Mouse (Mus musculus): ENCODE data around the gene Hip1. TPM values are rescaled to one million over a fixed set of nuclear protein-coding genes. Genes with fewer than 3 reads are reported as not detected.
A peak's percentile ranks its signal among the peaks of the same experiment; 100 is the strongest.

The Hip1 gene
- polyA plus RNA-seq (2015; fragmentation: Nextera tagmentation; extraction: Ambion mirVana) = 4.9 and 7.3 TPM in 2 replicates

DNA sequence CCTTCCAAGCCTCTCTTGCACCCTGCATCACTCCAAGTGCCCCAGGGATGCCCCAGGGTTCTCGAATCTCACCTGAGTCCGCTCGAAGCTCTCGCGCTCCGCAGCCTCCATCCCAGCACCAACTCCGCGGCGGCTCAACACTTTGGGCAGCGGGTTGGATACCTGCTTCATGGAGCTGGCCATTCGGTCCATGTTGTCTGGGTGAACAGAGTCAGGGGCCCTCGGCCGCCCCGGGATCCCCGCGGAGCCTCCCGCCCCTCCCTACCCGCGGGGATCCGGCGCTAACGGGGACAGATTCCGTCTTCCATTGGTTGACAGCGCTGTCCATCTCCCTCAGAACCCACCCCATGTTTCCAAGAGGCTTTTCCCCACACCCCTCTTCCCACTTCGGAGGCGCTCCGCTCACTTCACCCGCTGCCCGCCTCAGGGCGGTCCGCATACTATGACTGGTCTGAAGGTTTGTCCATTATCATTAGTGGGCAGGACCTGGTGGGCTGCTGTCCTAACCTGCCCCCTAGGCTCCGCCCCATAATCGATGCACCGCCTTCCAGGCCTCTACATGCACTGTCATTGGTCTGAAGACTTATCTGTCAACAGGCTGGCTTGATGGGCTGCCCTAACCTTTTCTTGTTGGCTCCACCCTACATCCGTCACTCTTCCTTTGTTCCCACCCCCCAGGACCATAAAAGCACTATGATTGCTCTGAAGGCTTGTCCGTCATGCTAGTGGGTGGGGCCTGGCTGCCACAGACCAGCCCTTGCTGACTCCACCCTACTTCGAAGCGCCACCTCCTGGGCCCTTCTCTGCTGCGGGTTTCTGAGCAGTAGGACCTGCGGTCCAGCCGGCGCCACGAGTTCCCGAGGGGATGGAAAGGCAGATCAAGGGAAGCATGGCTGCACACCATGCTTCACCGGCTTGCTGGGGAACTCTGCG, at the start of gene Hip1:
Hip1 (minus strand) TSS at position 256 of the 933 bp plus-strand sequence.
- H3K4me3 ChIP-seq (ENCODE audit: low read depth, low read length) = peak within 1 kb of the TSS; percentile 68
- no peaks in the 10 kb centered on the region for H3K27me3 ChIP-seq (ENCODE audit: control insufficient read depth, insufficient read depth, low read length)
- H3K4me2 ChIP-seq (replicated peaks; ENCODE audit: low read depth) = peak within 1 kb of the TSS; percentile 82
- H3K9me3 ChIP-seq (ENCODE audit: control insufficient read depth, low read length) = no peaks in the 10 kb centered on the region
- peak; percentile 94 for DNase-seq (ENCODE audit: low spot score)
- peak within 1 kb of the TSS; percentile 65 for H3K9ac ChIP-seq (ENCODE audit: low read length)
- under 1% methylated on average over 45 of the region's 46 CpGs for WGBS
- no peaks in the 10 kb centered on the region for H3K36me3 ChIP-seq (ENCODE audit: control insufficient read depth, insufficient read depth, low read length)
- H3K4me1 ChIP-seq (replicated peaks; ENCODE audit: control insufficient read depth, insufficient read depth) = no peaks in the 10 kb centered on the region; the same call in 1 of the 2 replicates
- peak within 1 kb of the TSS; percentile 56 for H3K27ac ChIP-seq (replicated peaks)
- ATAC-seq (ENCODE audit: low FRiP score, low TSS enrichment) = peak; percentile 98
- no peak for TF ChIP-seq EP300 (optimal IDR thresholded peaks at IDR 0.05)
- TF ChIP-seq CTCF (IDR thresholded peaks at IDR 0.05; ENCODE audit: low read depth) = peak; percentile 82

DNA sequence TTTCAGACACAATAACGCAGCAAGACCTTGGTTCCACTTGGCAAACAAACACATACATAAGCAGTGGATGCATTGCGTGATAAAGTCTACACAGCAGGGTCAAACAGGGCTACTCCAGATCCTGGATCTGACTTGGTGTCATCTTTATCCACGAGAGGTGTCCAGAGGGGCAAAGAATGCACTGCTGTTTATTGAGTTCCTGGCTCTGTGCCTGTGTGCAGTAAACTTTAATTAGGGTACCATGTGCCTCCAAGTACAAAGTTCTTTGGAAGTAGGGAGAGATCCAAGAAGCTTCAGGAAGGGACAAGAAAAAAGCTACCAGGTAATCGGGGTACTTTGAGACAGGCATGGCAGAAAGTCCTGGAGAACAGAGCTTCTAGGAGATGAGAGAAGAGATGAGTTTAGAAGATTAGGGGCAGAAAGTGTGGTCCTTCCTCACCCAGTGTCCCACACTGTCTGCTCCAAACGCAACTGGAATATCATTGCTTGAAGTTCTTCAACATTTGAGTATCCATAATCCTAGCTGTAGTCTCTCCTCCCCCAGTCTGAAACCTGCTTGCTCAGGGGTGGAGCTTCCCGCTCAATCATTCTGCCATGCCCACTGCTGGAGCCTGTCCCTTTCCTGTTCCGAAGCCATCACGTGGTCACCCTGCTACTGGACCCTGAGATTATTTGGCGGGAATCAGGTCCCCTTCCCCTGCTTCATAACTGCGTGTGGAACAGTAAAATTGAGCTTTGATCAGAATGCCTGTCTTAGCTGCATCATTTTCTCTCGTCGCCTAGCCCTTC, 45.3 kb upstream of the Hip1 start:
- Histone ChIP-seq H3K9ac (ENCODE audit: low read length) (no peak overlapping the region), H3K4me3 (ENCODE audit: low read depth, low read length) (no peak overlapping the region), H3K36me3 (ENCODE audit: control insufficient read depth, insufficient read depth, low read length) (no peaks in the 10 kb centered on the region), H3K9me3 (ENCODE audit: control insufficient read depth, low read length) (no peaks in the 10 kb centered on the region), H3K4me2 (replicated peaks; ENCODE audit: low read depth) (no peak overlapping the region), H3K27ac (replicated peaks) (no peak overlapping the region), H3K27me3 (ENCODE audit: control insufficient read depth, insufficient read depth, low read length) (no peaks in the 10 kb centered on the region), H3K4me1 (replicated peaks; ENCODE audit: control insufficient read depth, insufficient read depth) (no peaks in the 10 kb centered on the region)
- no peak for TF ChIP-seq EP300 (optimal IDR thresholded peaks at IDR 0.05)
- TF ChIP-seq CTCF (IDR thresholded peaks at IDR 0.05; ENCODE audit: low read depth) = no peak
- ATAC-seq (ENCODE audit: low FRiP score, low TSS enrichment) (no peak), DNase-seq (ENCODE audit: low spot score) (no peak)
- 76% methylated on average over 12 of the region's 12 CpGs for WGBS

DNA sequence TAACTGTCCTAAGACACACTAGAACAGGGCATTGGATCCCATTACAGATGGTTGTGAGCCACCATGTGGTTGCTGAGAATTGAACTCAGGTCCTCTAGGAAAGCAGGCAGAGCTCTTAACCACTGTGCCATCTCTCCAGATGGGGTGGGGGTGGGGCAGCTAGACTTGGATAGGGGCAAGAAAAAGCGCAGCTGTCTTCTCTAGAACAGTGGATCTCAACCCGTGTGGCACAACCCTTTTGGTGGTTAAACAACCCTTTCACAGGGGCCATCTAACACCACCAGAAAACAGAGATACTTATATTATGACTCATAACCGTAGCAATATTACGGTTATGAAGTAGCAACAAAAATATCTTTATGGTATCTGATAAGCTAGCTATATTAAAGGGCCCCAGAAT, 42.8 kb upstream of the Hip1 start:
- no peaks in the 10 kb centered on the region for H3K4me1 ChIP-seq (replicated peaks; ENCODE audit: control insufficient read depth, insufficient read depth)
- no peak overlapping the region for H3K9ac ChIP-seq (ENCODE audit: low read length)
- no peak overlapping the region for H3K4me3 ChIP-seq (ENCODE audit: low read depth, low read length)
- H3K9me3 ChIP-seq (ENCODE audit: control insufficient read depth, low read length) = no peaks in the 10 kb centered on the region
- H3K36me3 ChIP-seq (ENCODE audit: control insufficient read depth, insufficient read depth, low read length) = no peaks in the 10 kb centered on the region
- no peak for DNase-seq (ENCODE audit: low spot score)
- no peak for ATAC-seq (ENCODE audit: low FRiP score, low TSS enrichment)
- no peaks in the 10 kb centered on the region for H3K27me3 ChIP-seq (ENCODE audit: control insufficient read depth, insufficient read depth, low read length)
- no peak overlapping the region for H3K27ac ChIP-seq (replicated peaks)
- WGBS = 85% methylated on average over 4 of the region's 4 CpGs
- TF ChIP-seq EP300 (optimal IDR thresholded peaks at IDR 0.05) (no peak), CTCF (IDR thresholded peaks at IDR 0.05; ENCODE audit: low read depth) (no peak)
- H3K4me2 ChIP-seq (replicated peaks; ENCODE audit: low read depth) = no peak overlapping the region

DNA sequence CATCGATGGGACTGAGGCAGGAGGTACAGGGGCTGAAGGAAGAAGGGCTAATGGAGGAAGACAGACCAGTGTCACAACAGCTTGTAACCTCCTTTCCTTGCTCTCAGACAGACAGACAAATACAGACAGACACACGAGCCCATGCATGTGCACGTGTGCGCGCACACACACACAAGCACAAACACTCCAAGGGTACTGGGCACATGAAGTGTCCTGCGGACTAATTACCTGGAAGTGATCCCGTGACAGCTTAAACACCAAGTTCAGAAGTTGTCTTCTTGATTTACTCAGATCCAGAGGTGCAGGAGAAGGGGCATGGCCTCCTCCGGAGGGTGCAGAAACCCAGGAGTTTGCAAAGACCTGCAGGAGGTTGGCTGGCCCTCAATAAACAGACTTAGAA, 40.8 kb upstream of the Hip1 start:
- WGBS = 82% methylated on average over 8 of the region's 8 CpGs
- Histone ChIP-seq H3K4me1 (replicated peaks; ENCODE audit: control insufficient read depth, insufficient read depth) (no peaks in the 10 kb centered on the region), H3K27ac (replicated peaks) (no peak overlapping the region), H3K36me3 (ENCODE audit: control insufficient read depth, insufficient read depth, low read length) (no peaks in the 10 kb centered on the region), H3K9ac (ENCODE audit: low read length) (no peak overlapping the region), H3K27me3 (ENCODE audit: control insufficient read depth, insufficient read depth, low read length) (no peaks in the 10 kb centered on the region), H3K9me3 (ENCODE audit: control insufficient read depth, low read length) (no peaks in the 10 kb centered on the region), H3K4me2 (replicated peaks; ENCODE audit: low read depth) (no peak overlapping the region), H3K4me3 (ENCODE audit: low read depth, low read length) (no peak overlapping the region)
- DNase-seq (ENCODE audit: low spot score) (no peak), ATAC-seq (ENCODE audit: low FRiP score, low TSS enrichment) (no peak)
- no peak for TF ChIP-seq EP300 (optimal IDR thresholded peaks at IDR 0.05)
- TF ChIP-seq CTCF (IDR thresholded peaks at IDR 0.05; ENCODE audit: low read depth) = no peak

DNA sequence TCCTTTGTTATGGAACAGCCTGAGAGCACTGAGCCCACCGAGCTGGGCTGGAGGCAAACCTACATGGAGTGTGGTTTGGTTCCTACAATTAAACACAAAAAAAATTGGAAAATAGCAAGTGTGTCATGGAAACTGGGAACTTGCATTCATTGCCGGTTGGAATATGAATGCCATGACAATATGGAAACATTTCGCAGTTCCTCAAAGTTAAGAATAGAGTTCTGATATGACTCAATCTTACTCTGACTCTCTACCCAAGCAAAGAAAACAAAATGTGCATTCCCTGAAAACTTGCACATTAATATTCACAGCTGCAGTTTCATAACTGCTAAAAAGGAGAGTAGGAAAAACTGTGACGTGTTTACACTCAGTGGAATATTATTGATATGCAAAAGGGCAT, 37.4 kb upstream of the Hip1 start:
- Histone ChIP-seq H3K4me2 (replicated peaks; ENCODE audit: low read depth) (no peak overlapping the region), H3K4me1 (replicated peaks; ENCODE audit: control insufficient read depth, insufficient read depth) (no peaks in the 10 kb centered on the region), H3K9me3 (ENCODE audit: control insufficient read depth, low read length) (no peaks in the 10 kb centered on the region), H3K9ac (ENCODE audit: low read length) (no peak overlapping the region), H3K4me3 (ENCODE audit: low read depth, low read length) (no peak overlapping the region), H3K27ac (replicated peaks) (no peak overlapping the region), H3K36me3 (ENCODE audit: control insufficient read depth, insufficient read depth, low read length) (no peaks in the 10 kb centered on the region), H3K27me3 (ENCODE audit: control insufficient read depth, insufficient read depth, low read length) (no peaks in the 10 kb centered on the region)
- WGBS = 75% methylated on average over 4 of the region's 4 CpGs
- TF ChIP-seq EP300 (optimal IDR thresholded peaks at IDR 0.05) = no peak
- no peak for DNase-seq (ENCODE audit: low spot score)
- no peak for ATAC-seq (ENCODE audit: low FRiP score, low TSS enrichment)

Data from stomach, postnatal 0 days (tissue).